Mouse (Mus musculus) erythroid progenitor cell, adult 5-6 weeks (primary cell): ENCODE results near the gene Aldh3b1. TPM values are rescaled to one million over a fixed set of nuclear protein-coding genes. Genes with fewer than 3 reads are reported as not detected.

Experiments used
- ATAC-seq: replicated peaks from 2 replicates; pipeline ENCODE4 v1.8.0; 2016; ENCODE audit warnings: moderate number of reproducible peaks, mild to moderate bottlenecking, moderate TSS enrichment, inconsistent platforms; ENCODE audit not compliant: poor library complexity, low FRiP score, severe bottlenecking
- total RNA-seq, 2 experiments: library from RNA; stranded (forward) in 1 of 2; stranded (reverse) in 1 of 2; fragments of 150-400 nt in 1 of 2; fragments of 186-747, 209-891 nt in 1 of 2; gene quantifications; 2 replicates each; pipeline versions ENCODE4 v1.2.3 to v1.2.4; 2015 to 2017; ENCODE audit warnings: low replicate concordance in 2 of 2

The Aldh3b1 gene
- total RNA-seq, 2 experiments from 2014 or later: 5.4 to 6.8 TPM

GRCm38 (mm10) chr19:3916727-3917126, 12.9 kb downstream of the Aldh3b1 start:
- ATAC-seq: no peak

GRCm38 (mm10) chr19:3914535-3914934, 15.1 kb downstream of the Aldh3b1 start:
- no peak for ATAC-seq

GRCm38 (mm10) chr19:3913692-3914091, 15.9 kb downstream of the Aldh3b1 start:
- no peak for ATAC-seq

GRCm38 (mm10) chr19:3912337-3913204, 17.0 kb downstream of the Aldh3b1 start, which contains the start of gene Ndufs8:
Ndufs8 (minus strand) TSS chr19:3912774.
- ATAC-seq: peak; percentile 91

GRCm38 (mm10) chr19:3910206-3910605, 19.4 kb downstream of the Aldh3b1 start:
- ATAC-seq: no peak

GRCm38 (mm10) chr19:3907876-3908660, 21.5 kb downstream of the Aldh3b1 start:
- no peak for ATAC-seq

- ATAC-seq: peak; percentile 77
Observed at GRCm38 (mm10) chr19:3906795-3907786, 22.5 kb downstream of the Aldh3b1 start, which contains the start of gene Tcirg1. Tcirg1 (minus strand) TSS chr19:3907133.

- no peak for ATAC-seq
Observed at GRCm38 (mm10) chr19:3906326-3906725, 23.3 kb downstream of the Aldh3b1 start.

- ATAC-seq: no peak
Observed at GRCm38 (mm10) chr19:3905261-3905969, 24.2 kb downstream of the Aldh3b1 start.

GRCm38 (mm10) chr19:3904363-3904675, 25.3 kb downstream of the Aldh3b1 start:
- no peak for ATAC-seq

- ATAC-seq: no peak
Observed at GRCm38 (mm10) chr19:3903648-3904362, 25.8 kb downstream of the Aldh3b1 start.

GRCm38 (mm10) chr19:3902966-3903365, 26.6 kb downstream of the Aldh3b1 start:
- no peak for ATAC-seq

- no peak for ATAC-seq
Observed at GRCm38 (mm10) chr19:3899618-3900017, 30.0 kb downstream of the Aldh3b1 start.

- ATAC-seq: no peak
Observed at GRCm38 (mm10) chr19:3898952-3899351, 30.7 kb downstream of the Aldh3b1 start.

- no peak for ATAC-seq
Observed at GRCm38 (mm10) chr19:3897557-3897956, 32.1 kb downstream of the Aldh3b1 start.

- ATAC-seq: no peak
Observed at GRCm38 (mm10) chr19:3896208-3896607, 33.4 kb downstream of the Aldh3b1 start.

GRCm38 (mm10) chr19:3895171-3895631, 34.4 kb downstream of the Aldh3b1 start:
- ATAC-seq: no peak

GRCm38 (mm10) chr19:3894294-3894693, 35.3 kb downstream of the Aldh3b1 start:
- ATAC-seq: no peak
